Mouse (Mus musculus): Measurements from ENCODE around the gene Rag2.

- TF ChIP-seq POLR2A (IDR thresholded peaks at IDR 0.05; ENCODE audit: borderline replicate concordance, low read depth, low read length): no peak
- TF ChIP-seq CTCF (IDR thresholded peaks at IDR 0.05; ENCODE audit: low read depth, low read length): no peak
These were observed 27.8 kb downstream of the Rag2 start for GRCm38 (mm10) chr2:101652204-101652920.

All from bone marrow macrophage, adult 2 months (primary cell).